Mouse (Mus musculus) v-Abl transformed pro-B cells (cell line): ENCODE measurements around the gene Gabrr3.

Experiments
- in situ Hi-C, 2 experiments: fragments of 400-800 bp; cut with MboI; formaldehyde crosslinking; loops; one replicate each; pipeline ENCODE4 v1.15.1; 2025; ENCODE audit not compliant: unreplicated experiment in 2 of 2

The Gabrr3 gene

DNA sequence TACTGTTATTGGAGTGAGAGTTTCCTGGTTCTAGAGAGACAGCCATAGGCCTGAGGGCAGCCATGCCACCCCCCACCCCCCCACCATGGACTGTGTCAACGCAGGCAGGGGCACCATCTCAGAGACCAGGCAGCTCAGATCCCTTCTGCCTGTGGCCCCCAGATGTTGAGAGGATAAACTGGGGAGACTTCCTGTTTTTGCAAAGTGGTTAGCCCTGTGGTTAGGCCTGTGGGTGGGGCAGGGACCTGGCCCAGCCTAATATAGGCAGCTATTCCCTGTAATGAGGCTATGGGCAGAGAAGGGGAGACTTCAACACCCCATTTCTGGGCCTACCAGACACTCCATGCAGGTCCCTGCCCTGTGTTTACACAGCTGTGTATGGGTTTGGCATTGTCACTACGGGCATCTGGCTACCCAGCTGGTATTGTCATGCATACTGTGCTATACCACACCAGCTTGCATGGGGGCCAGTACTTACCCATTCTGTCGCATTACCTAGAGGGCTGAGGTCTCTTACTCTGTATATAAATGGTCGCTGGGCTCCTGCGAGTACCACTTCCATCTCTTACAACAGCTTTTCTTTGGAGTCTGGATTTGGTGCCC lies 52.2 kb downstream of the Gabrr3 start:
- in situ Hi-C loops: loop anchor here (10.0 to 25.0 kb wide), 4 partner anchors 803 to 972 kb away; no protein-coding TSS in a partner anchor

DNA sequence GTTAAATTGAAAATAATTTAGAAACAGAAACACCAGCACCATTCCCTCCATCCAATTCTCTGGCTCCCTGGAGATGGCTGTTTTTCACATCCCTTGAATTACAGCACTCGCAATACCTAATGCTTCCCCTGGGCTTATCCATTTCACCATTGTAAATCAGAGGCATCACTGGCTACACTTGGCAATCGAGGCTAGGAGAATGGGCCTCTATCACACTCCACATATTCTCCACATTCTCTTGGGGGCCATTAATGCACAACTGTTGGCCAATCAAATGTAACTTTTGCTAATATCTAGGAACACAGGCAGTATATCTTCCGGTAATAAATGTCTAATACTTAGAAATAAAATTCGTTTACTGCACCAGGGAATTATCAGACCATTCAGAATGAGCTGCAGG lies 56.4 kb downstream of the Gabrr3 start:
- in situ Hi-C loops: loop anchor here (10.0 to 25.0 kb wide), 4 partner anchors 799 to 989 kb away; no protein-coding TSS in a partner anchor

DNA sequence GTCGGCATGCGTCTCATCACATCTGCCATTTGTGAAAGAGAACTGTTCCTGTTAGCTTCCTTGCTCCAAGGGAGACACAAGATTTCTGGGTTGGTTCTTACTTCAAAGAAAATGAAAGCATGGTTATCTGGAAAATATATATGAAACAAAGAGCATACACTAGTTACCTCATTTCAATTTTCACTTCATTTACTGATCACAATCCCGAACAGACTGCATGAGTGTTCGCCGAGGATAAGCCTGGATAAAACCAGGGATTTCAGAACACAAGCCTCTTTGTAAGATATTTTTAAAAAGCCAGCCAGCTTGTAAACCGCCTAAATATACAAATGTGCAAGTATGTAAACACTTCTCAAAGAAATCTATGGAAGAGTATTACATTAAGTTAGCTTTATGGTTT lies 56.8 kb downstream of the Gabrr3 start:
- in situ Hi-C loops: loop anchor here (10.0 to 25.0 kb wide), 4 partner anchors 798 to 989 kb away; no protein-coding TSS in a partner anchor

DNA sequence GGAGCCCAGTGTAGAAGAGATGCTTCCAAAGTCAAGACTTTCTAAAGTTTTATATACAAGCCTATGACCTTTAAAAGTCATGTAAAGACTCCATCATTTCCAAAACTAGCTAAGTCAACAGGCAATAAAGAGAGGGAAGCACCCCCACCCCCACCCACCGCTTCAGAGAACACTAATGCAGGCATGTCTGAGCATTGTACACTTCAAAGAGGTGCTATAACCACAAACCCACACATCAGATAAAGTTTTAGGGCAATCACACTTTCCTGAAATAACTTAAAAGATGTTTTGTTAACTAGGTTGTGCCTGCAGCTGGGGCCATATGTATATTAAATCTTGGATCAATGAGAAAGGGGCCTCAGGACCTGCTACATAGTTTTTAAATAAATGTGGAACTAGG lies 62.7 kb downstream of the Gabrr3 start:
- in situ Hi-C loops: loop anchor here (5.0 to 25.0 kb wide), 5 partner anchors 47 to 995 kb away; no protein-coding TSS in a partner anchor

DNA sequence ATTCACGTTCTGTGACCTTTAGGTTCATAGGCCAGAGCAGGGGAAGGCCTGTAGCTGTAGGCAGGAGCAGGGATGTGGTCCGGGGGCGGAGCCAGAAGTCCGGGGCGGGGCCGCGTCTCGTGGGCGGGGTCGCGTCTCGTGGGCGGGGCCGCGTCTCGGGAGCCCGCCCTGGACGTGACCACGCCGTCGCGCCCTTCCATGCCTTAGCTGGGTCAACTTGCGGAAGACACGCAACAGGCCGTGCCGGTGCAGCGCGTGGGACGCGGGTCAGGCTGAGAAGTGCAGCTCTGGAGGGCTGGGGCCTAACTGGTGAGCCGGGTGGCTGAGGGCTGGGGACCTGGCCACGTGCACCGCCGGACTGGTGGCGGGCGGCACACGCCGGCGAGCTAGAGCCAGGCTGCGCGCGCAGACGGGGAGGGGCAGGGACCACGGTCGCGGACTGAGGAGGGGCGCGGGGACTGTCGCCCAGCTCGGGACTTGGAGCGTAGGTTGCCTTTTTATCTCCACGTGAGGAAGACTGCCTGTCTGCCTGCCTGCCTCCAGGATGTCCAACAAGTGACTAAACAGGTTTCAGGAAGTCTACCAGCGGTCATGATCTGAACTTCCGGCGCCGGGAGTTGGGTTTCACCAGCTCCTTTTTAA lies 64.6 kb downstream of the Gabrr3 start, which contains the start of gene Riox2:
Gene Riox2, plus strand, starts transcription at position 139 of the 642 bp plus-strand sequence.
- in situ Hi-C loops: loop anchor here (5.0 to 25.0 kb wide), 4 partner anchors 46 to 984 kb away; no protein-coding TSS in a partner anchor

DNA sequence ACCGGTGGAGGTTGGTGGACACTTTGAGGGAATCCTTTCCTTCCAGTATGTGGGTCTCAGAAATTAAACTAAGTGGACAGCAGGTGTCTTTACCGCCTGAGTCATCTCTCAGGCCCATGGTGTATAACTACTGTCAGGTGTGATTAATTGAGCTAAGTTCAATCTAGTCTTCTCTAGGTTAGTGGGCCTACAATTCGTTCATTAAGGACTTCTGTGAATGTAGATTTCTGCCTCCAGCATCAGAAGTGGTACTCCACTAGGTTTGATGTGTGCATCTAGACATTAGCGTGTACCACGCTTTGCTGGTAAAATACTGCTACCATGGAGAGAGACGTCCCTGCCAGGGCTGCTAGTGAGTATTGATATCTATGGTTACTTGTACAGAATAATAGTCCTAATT lies 65.4 kb downstream of the Gabrr3 start:
- in situ Hi-C loops: loop anchor here (5.0 to 25.0 kb wide), 4 partner anchors 45 to 985 kb away; no protein-coding TSS in a partner anchor

DNA sequence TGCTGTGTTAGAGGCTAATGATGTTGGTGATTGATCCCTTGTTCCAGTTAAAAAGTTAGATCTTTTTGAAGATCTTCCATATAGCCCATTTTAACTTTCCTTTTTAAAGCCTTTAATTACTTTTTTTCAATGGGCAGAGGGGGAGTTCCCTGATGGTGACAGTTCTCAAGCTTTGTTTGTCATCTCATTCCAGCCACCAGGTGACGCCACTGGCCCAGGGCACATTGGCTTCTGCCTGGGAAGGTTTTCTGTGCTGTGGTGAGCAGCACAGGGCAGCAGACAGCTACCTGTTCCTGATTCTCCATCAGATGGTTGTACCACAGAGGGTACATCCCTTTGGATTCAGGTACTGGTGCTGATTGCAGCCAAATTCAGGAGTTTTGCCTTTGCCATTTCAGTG lies 67.7 kb downstream of the Gabrr3 start:
- in situ Hi-C loops: loop anchor here (5.0 to 25.0 kb wide), 6 partner anchors 43 to 987 kb away; no protein-coding TSS in a partner anchor

DNA sequence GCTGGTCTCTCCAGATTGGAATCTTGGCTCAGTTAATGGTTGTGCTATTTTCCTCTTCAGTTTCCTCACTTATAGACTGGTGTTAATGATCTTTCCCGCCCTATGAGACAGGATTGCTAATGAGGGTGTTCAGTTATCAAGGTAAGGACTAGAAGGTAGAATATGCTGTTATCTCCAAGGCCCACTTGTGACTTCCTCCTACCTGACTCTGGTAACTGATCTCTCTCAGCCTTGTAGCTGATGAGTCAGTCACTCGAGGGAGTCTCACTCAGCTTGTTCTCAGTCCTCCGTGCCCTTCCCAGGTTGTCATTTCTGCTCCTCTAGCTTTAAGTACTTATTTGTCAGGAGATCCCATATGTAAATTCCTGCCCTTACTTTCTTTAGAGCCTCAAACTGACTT lies 70.8 kb downstream of the Gabrr3 start:
- in situ Hi-C loops: loop anchor here (5.0 kb wide), 2 partner anchors 56 to 139 kb away; no protein-coding TSS in a partner anchor

DNA sequence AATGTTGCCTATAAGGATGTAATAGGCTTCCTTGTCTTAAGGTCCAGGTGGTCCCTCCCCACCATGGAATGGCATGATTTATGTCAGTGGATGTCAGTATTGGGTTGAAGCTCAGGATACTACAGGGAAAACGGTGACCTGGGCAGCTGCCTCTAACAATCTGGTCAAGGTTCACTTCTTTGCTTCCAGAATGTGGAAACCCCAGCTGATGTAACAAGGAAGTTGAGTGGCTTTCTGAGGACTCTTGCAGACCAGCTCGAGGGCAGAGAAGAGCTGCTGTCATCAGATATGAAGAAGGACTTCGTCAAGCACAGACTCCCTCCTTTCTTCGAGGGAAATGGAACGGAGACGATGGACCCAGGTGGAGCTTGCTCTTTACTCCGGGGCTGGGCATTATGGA lies 80.1 kb downstream of the Gabrr3 start:
- in situ Hi-C loops: no loop called here

DNA sequence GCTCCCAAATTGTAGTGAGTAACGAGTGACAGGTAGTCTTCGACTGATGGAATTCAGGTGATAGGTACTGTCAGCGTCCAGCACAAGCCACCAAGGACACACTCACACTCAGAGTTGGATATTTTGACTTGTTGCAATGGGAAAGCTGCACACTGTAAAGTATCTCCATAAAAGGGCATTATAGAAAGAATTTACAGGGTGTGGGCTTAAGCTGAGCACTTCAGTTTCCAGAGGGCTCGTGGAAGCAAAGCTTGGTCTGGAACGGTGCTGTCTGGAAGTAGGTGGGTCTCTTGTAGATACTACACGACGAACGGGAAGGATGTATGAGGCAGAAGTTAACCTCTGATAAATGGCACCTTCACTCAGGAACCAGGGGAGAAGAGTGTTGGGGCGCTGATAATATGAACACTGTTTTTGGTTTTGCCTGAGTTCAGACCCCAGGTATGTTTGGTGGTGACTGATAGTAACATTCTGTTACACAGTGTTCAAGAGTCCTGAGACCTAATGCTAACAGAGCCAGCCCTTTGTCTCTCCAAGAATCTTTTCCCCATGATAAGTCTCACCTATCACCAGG lies 80.9 kb downstream of the Gabrr3 start:
- in situ Hi-C loops: no loop called here

DNA sequence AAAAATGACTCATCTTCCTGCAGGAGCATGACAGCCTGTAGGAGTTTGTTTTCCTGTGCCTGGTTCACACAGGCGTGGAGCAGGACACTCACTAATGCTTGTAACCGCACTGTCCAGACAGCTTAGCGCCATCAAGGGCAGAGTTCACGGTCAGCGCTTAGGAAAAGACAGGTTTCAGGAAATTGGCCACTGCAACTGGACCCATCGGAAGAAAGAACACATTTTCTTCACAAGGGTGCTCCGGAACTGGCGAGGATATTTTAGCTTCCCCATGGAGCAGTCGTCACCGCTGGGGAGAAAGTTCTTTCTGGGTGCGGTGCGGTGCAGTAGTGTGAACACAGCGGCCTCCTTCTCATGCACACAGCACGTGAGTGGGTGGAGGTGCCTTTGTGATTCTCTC lies 86.1 kb downstream of the Gabrr3 start:
- in situ Hi-C loops: no loop called here

DNA sequence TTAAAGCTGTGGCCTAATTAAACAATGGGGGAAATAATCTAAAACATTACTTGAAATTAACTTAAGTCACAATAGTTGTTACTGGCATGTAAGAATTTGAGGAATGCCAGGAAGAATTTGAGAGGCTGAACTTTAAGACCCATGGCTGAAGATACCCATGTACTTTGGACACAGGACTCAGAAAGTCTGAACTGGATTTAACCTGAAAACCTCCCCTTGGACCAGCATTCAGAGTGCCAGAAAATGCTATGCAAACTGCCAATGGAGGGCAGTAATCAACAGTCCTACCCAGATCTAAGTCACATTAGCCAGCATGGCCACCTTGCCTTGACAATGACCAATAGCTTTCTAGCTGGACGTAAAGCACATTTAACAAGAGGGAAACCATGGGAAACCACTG lies 90.8 kb downstream of the Gabrr3 start:
- in situ Hi-C loops: no loop called here

DNA sequence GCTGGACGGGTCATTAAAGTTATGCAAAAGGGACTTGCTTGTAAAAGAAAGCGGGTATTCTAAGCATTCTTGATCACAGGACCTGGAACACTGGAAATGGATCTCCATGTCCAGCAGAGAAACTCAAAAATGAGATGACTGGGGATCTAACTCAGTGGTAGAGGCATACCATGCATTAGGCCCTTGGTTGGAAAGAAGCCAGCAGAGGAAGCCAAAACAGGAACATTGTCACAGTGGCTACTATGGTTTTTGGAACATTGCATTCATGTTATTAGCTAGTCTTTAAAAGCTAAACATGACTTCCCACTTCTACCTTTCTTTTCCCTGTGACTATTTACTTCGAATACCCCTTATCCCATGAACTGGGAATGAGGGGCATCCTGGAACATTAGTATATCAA lies 92.0 kb downstream of the Gabrr3 start:
- in situ Hi-C loops: no loop called here

DNA sequence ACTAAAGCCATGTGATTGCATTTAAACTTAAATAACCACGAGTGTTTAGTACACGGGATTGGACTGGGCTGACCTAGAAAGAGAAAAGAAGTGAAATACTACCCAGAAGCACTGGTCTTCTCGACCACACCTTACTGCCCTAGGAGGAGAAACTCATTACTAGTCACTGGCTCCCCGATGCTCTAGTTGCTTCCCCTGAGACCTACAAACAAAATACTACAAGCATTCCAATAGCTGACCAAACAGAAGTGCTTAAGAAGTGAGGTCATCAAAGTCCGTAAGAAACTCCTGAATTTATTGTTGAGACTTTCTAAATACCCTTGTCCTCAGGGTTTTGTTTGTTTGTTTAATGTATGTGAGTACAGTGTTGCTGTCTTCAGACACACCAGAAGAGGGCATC lies 102.7 kb downstream of the Gabrr3 start:
- in situ Hi-C loops: no loop called here
